Mouse (Mus musculus): ENCODE measurements around the gene Sox8. TPM values are rescaled to one million over a fixed set of nuclear protein-coding genes. Genes with fewer than 3 reads are reported as not detected.

The Sox8 gene
- total and polyA plus RNA-seq, 3 experiments: not detected

DNA sequence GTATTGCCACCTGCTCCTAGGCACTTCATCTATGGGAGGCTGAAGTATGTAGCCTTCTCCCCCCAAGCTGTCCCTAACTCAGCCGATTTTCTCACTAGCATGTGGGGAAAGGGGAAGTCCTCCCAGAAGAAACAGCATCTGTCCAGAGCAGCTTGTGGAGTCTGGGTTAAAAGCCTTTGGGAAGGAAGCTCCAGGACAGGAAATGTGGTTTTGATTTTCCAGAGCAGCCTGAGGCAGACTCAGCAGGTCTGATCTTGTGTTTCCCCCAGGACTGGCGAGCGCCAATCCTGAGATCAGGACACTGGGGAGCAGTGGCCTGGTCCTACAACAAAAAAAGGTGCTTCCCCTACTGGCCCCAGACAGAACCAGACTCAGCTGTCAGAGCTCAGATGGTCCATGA, 15.3 kb downstream of the Sox8 start:
- Histone ChIP-seq H3K4me1 (ENCODE audit: control insufficient read depth in 1 of 2, insufficient read depth in 2 of 2, low read length in 2 of 2) (no peaks in the 10 kb centered on the region), H3K36me3 (ENCODE audit: control insufficient read depth in 1 of 2, insufficient read depth in 2 of 2, low read length in 2 of 2) (no peaks in the 10 kb centered on the region), H3K9me3 (replicated peaks; ENCODE audit: insufficient read depth, low read length) (no peaks in the 10 kb centered on the region), H3K9ac (ENCODE audit: control insufficient read depth, low read depth, low read length, poor library complexity, severe bottlenecking) (no peak overlapping the region), H3K27me3 (ENCODE audit: control insufficient read depth in 1 of 2, insufficient read depth in 2 of 2, low read length in 2 of 2) (peaks cover 0 to 1% of the 10 kb centered on the region in 2 experiments; a peak in 2 of 4 replicates), H3K79me2 (ENCODE audit: control insufficient read depth, insufficient read depth, low read length, poor library complexity) (no peaks in the 10 kb centered on the region), H3K27ac (ENCODE audit: control insufficient read depth, low read depth, low read length) (no peak overlapping the region), H3K4me3 (ENCODE audit: control insufficient read depth in 1 of 2, insufficient read depth in 1 of 2, low read depth in 2 of 2, low read length in 2 of 2) (no peak overlapping the region)
- DNase-seq (ENCODE audit: low read depth, low spot score): no peak
- TF ChIP-seq NELFE (IDR thresholded peaks at IDR 0.05; ENCODE audit: low read depth, low read length): no peak
- TF ChIP-seq SIN3A (IDR thresholded peaks at IDR 0.05; ENCODE audit: low read length): no peak
- no peak for TF ChIP-seq USF2 (IDR thresholded peaks at IDR 0.05; ENCODE audit: borderline replicate concordance in 1 of 2, insufficient read depth in 1 of 2, low read depth in 1 of 2, low read length in 2 of 2)
- TF ChIP-seq RCOR1 (IDR thresholded peaks at IDR 0.05; ENCODE audit: low read depth, low read length): no peak
- TF ChIP-seq ZMIZ1 (IDR thresholded peaks at IDR 0.05; ENCODE audit: low read depth, low read length): no peak
- no peak for TF ChIP-seq ZNF384 (IDR thresholded peaks at IDR 0.05; ENCODE audit: low read depth, low read length)
- no peak for TF ChIP-seq ZC3H11A (IDR thresholded peaks at IDR 0.05; ENCODE audit: low read depth, low read length)
- no peak for TF ChIP-seq E2F4 (IDR thresholded peaks at IDR 0.05; ENCODE audit: borderline replicate concordance, low read depth, low read length)
- no peak for TF ChIP-seq JUND (IDR thresholded peaks at IDR 0.05; ENCODE audit: low read depth, low read length)
- no peak for TF ChIP-seq ETS1 (IDR thresholded peaks at IDR 0.05; ENCODE audit: low read depth, low read length)
- TF ChIP-seq MYC (IDR thresholded peaks at IDR 0.05; ENCODE audit: low read depth, low read length): no peak
- no peak for TF ChIP-seq CTCF (IDR thresholded peaks at IDR 0.05 in 2 of 3, conservative IDR thresholded peaks at IDR 0.05 in 1 of 3; ENCODE audit: control insufficient read depth in 1 of 3, insufficient read depth in 1 of 3, low read depth in 2 of 3, low read length in 3 of 3, poor library complexity in 1 of 3, severe bottlenecking in 1 of 3)
- no peak for TF ChIP-seq USF1 (IDR thresholded peaks at IDR 0.05; ENCODE audit: low read depth, low read length)
- no peak for TF ChIP-seq MAFK (IDR thresholded peaks at IDR 0.05; ENCODE audit: borderline replicate concordance, low read depth, low read length)
- no peak for TF ChIP-seq MAX (IDR thresholded peaks at IDR 0.05; ENCODE audit: low read length)
- TF ChIP-seq POLR2AphosphoS2 (IDR thresholded peaks at IDR 0.05; ENCODE audit: low read length): no peak
- no peak for TF ChIP-seq MXI1 (IDR thresholded peaks at IDR 0.05; ENCODE audit: low read depth, low read length)
- TF ChIP-seq MEF2A (IDR thresholded peaks at IDR 0.05; ENCODE audit: extremely low read depth, insufficient replicate concordance, low read depth, low read length, poor library complexity, severe bottlenecking): no peak
- no peak for TF ChIP-seq MYB (IDR thresholded peaks at IDR 0.05; ENCODE audit: low read depth, low read length)

DNA sequence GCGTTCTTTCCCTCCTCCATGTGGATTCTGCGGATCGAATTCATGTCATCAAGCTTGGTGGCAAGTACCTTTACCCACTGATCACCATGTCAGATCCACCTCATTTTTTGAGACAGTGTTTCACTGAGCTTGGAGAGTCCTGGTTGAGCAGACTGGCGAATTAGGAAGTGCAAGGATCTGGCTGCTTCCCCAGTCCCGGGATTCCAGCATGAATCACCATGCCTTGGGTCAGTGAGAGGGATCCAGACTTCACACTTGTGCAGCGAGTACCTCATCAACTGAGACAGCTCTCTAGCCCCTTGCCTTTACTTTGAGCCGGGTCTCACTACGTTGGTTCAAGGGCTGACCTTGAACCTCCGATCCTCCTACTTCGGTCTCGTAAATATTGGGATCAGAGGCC, 19.2 kb downstream of the Sox8 start:
- Histone ChIP-seq H3K9ac (ENCODE audit: control insufficient read depth, low read depth, low read length, poor library complexity, severe bottlenecking) (no peak overlapping the region), H3K4me3 (ENCODE audit: control insufficient read depth in 1 of 2, insufficient read depth in 1 of 2, low read depth in 2 of 2, low read length in 2 of 2) (no peak overlapping the region), H3K27me3 (ENCODE audit: control insufficient read depth in 1 of 2, insufficient read depth in 2 of 2, low read length in 2 of 2) (peaks cover 1 to 5% of the 10 kb centered on the region in 2 experiments; a peak in 2 of 4 replicates), H3K27ac (ENCODE audit: control insufficient read depth, low read depth, low read length) (no peak overlapping the region), H3K9me3 (replicated peaks; ENCODE audit: insufficient read depth, low read length) (no peaks in the 10 kb centered on the region), H3K79me2 (ENCODE audit: control insufficient read depth, insufficient read depth, low read length, poor library complexity) (no peaks in the 10 kb centered on the region), H3K4me1 (ENCODE audit: control insufficient read depth in 1 of 2, insufficient read depth in 2 of 2, low read length in 2 of 2) (no peaks in the 10 kb centered on the region), H3K36me3 (ENCODE audit: control insufficient read depth in 1 of 2, insufficient read depth in 2 of 2, low read length in 2 of 2) (no peaks in the 10 kb centered on the region)
- no peak for TF ChIP-seq RCOR1 (IDR thresholded peaks at IDR 0.05; ENCODE audit: low read depth, low read length)
- no peak for TF ChIP-seq MEF2A (IDR thresholded peaks at IDR 0.05; ENCODE audit: extremely low read depth, insufficient replicate concordance, low read depth, low read length, poor library complexity, severe bottlenecking)
- no peak for TF ChIP-seq SMC3 (IDR thresholded peaks at IDR 0.05; ENCODE audit: low read depth, low read length)
- no peak for DNase-seq (ENCODE audit: low read depth, low spot score)
